Mouse (Mus musculus) left cerebral cortex, postnatal 4 days (tissue): ENCODE results near the gene Hsf3. TPM values are rescaled to one million over a fixed set of nuclear protein-coding genes. Genes with fewer than 3 reads are reported as not detected.
"Not testable (repeated sequence)": the region's sequence is repeated elsewhere in the genome, so short reads cannot be mapped to it uniquely, and the experiment has no call there.

Experiments used
- DNase-seq: peaks from one replicate; pipeline ENCODE4 v3.0.0-alpha.2; 2022
- intact Hi-C: fragments of 180-260 bp; cut with DNase I; formaldehyde crosslinking; loops from one replicate; pipeline ENCODE4 v1.15.1; 2025
- total RNA-seq, 2 experiments: library from RNA; stranded (reverse); gene quantifications; 2 replicates each; pipeline ENCODE4 v1.2.3; 2021

Gene Hsf3
- not detected for total RNA-seq

- DNase-seq: peak; percentile 0
- intact Hi-C loops: no loop called here
Observed at GRCm38 (mm10) chrX:96456201-96456963, at the start of gene Hsf3. TSS of gene Hsf3 (minus strand) at chrX:96456294.

- intact Hi-C loops: no loop called here
- no peak for DNase-seq
Observed at GRCm38 (mm10) chrX:96501580-96501979, 45.5 kb upstream of the Hsf3 start.

- intact Hi-C loops: no loop called here
- no peak for DNase-seq
Observed at GRCm38 (mm10) chrX:96455149-96455548, 945 bp downstream of the Hsf3 start, which contains the start of gene Heph. TSS of gene Heph (plus strand) at chrX:96455359.

GRCm38 (mm10) chrX:96419383-96419782 lies 36.7 kb downstream of the Hsf3 start:
- intact Hi-C loops: no loop called here
- DNase-seq: no peak

- DNase-seq: no peak
- intact Hi-C loops: no loop called here
Observed at GRCm38 (mm10) chrX:96417733-96418132, 38.4 kb downstream of the Hsf3 start.

- no peak for DNase-seq
- intact Hi-C loops: no loop called here
Observed at GRCm38 (mm10) chrX:96416970-96417369, 39.1 kb downstream of the Hsf3 start.

GRCm38 (mm10) chrX:96415351-96415750 lies 40.7 kb downstream of the Hsf3 start:
- DNase-seq, intact Hi-C loops: not testable (repeated sequence)

- DNase-seq: no peak
- intact Hi-C loops: no loop called here
Observed at GRCm38 (mm10) chrX:96339108-96339507, 117.0 kb downstream of the Hsf3 start.

GRCm38 (mm10) chrX:96329764-96330163 lies 126.3 kb downstream of the Hsf3 start:
- intact Hi-C loops: no loop called here
- DNase-seq: no peak

GRCm38 (mm10) chrX:96293338-96293737 lies 162.8 kb downstream of the Hsf3 start, which contains the start of gene Vsig4:
TSS of gene Vsig4 (minus strand) at chrX:96293438.
- no peak for DNase-seq
- intact Hi-C loops: no loop called here

GRCm38 (mm10) chrX:96256509-96256908 lies 199.6 kb downstream of the Hsf3 start:
- DNase-seq: no peak
- intact Hi-C loops: no loop called here

Other genes starting within 250 kb of the Hsf3 start
- gene Vsig4, start 162.9 kb downstream of the Hsf3 start, total RNA-seq: not detected
- 1 to 10 TPM; 2.5 to 2.7 TPM for gene Heph, start 935 bp downstream of the Hsf3 start, total RNA-seq